Mouse (Mus musculus) myocyte (in vitro differentiated cells): ENCODE data around the gene Kif1c.

ENCODE experiments used
- POLR2A ChIP-seq: IDR thresholded peaks from one replicate; pipeline ENCODE4 v1.6.1; 2011; ENCODE audit warnings: low read depth, mild to moderate bottlenecking, control low read depth, moderate library complexity; ENCODE audit not compliant: insufficient read length
- TCF12 ChIP-seq: IDR thresholded peaks from one replicate; pipeline ENCODE4 v1.6.1; 2011; ENCODE audit warnings: mild to moderate bottlenecking, control low read depth; ENCODE audit not compliant: poor library complexity, insufficient read depth, severe bottlenecking

GRCm38 (mm10) chr11:70660571-70660970 is 39.8 kb upstream of the Kif1c start:
- TF ChIP-seq POLR2A (peak; percentile 41), TCF12 (no peak)
